In genomic region chr4:119498319-119498848, GRCm38 (mm10) we compare ENCODE assay signal across 28 mouse cellular contexts. TPM values are rescaled to one million over a fixed set of nuclear protein-coding genes. Genes with fewer than 3 reads are reported as not detected.
"Had no signal": no experiment of that assay in that cellular context is flagged by ENCODE, and none has a peak within 500 bp of the region (broad histone marks: within the 10 kb centered on the region; RNA-seq: fewer than 3 reads in every experiment).

No protein-coding gene starts in this region.

- H3K4me2 ChIP-seq: heart, embryonic 12.5 days; hindbrain, embryonic 12.5 days; hindbrain, embryonic 14.5 days; intestine, embryonic 15.5 days; limb, embryonic 13.5 days; limb, embryonic 15.5 days; liver, embryonic 12.5 days had no signal

- H3K9me3 ChIP-seq: heart, embryonic 10.5 days; heart, embryonic 12.5 days; hindbrain, embryonic 10.5 days; hindbrain, embryonic 12.5 days; intestine, embryonic 15.5 days; limb, embryonic 13.5 days; limb, embryonic 15.5 days; liver, embryonic 12.5 days had no signal

- H3K9ac ChIP-seq: heart, embryonic 12.5 days; hindbrain, embryonic 12.5 days; hindbrain, embryonic 14.5 days; intestine, embryonic 15.5 days; limb, embryonic 13.5 days; limb, embryonic 15.5 days; liver, embryonic 12.5 days; liver, embryonic 14.5 days had no signal

- H3K27ac ChIP-seq: gastrocnemius, adult 2 months; heart, embryonic 10.5 days; hindbrain, embryonic 10.5 days; hindbrain, embryonic 12.5 days; hindbrain, embryonic 14.5 days; intestine, embryonic 15.5 days; layer of hippocampus, adult 2 months; left cerebral cortex, adult 2 months; limb, embryonic 13.5 days; limb, embryonic 15.5 days; liver, embryonic 12.5 days; liver, embryonic 14.5 days had no signal

- DNase-seq: gastrocnemius, adult 2 months; gastrocnemius, postnatal 10 days; gastrocnemius, postnatal 25 days; heart, adult 18-20 months; heart, postnatal 10 days; heart, postnatal 4 days; kidney, adult 18-20 months; kidney, adult 8-10 months; kidney, postnatal 10 days; kidney, postnatal 25 days; kidney, postnatal 4 days; left cerebral cortex, postnatal 4 days had no signal

- H3K4me1 ChIP-seq: heart, embryonic 10.5 days; heart, embryonic 12.5 days; hindbrain, embryonic 10.5 days; hindbrain, embryonic 12.5 days; intestine, embryonic 15.5 days; limb, embryonic 13.5 days; limb, embryonic 15.5 days; liver, embryonic 12.5 days had no signal

- ATAC-seq: hindbrain, embryonic 16.5 days; inflammation-experienced regulatory T-cells, adult 6 months; intestine, embryonic 15.5 days; intestine, postnatal 0 days; liver, embryonic 12.5 days had no signal

- H3K4me3 ChIP-seq: gastrocnemius, adult 2 months; heart, embryonic 10.5 days; heart, embryonic 12.5 days; hindbrain, embryonic 10.5 days; hindbrain, embryonic 12.5 days; intestine, embryonic 15.5 days; layer of hippocampus, adult 2 months; left cerebral cortex, adult 2 months; limb, embryonic 13.5 days; limb, embryonic 15.5 days; liver, embryonic 12.5 days had no signal

- H3K36me3 ChIP-seq: heart, embryonic 10.5 days; heart, embryonic 12.5 days; hindbrain, embryonic 10.5 days; hindbrain, embryonic 12.5 days; intestine, embryonic 15.5 days; limb, embryonic 13.5 days; limb, embryonic 15.5 days; liver, embryonic 12.5 days had no signal

RNA-seq across cellular contexts. Expression of gene Rimkla, which starts 6.0 kb away (rescaled TPM):
- total RNA-seq: gastrocnemius, adult 2 months; gastrocnemius, postnatal 25 days; liver, adult 2 months had no signal
- polyA plus RNA-seq: liver, adult 2 months had no signal
